Mouse (Mus musculus) stomach, postnatal 0 days (tissue): ENCODE results near the gene Camk2n2.

Source experiments
- CTCF ChIP-seq: IDR thresholded peaks from 2 replicates; pipeline ENCODE4 v1.5.1; 2016; ENCODE audit warnings: antibody characterized with exemption, low read depth, mild to moderate bottlenecking, moderate library complexity
- EP300 ChIP-seq: optimal IDR thresholded peaks from 2 replicates; pipeline ENCODE3; 2016; ENCODE audit warnings: antibody characterized with exemption

DNA sequence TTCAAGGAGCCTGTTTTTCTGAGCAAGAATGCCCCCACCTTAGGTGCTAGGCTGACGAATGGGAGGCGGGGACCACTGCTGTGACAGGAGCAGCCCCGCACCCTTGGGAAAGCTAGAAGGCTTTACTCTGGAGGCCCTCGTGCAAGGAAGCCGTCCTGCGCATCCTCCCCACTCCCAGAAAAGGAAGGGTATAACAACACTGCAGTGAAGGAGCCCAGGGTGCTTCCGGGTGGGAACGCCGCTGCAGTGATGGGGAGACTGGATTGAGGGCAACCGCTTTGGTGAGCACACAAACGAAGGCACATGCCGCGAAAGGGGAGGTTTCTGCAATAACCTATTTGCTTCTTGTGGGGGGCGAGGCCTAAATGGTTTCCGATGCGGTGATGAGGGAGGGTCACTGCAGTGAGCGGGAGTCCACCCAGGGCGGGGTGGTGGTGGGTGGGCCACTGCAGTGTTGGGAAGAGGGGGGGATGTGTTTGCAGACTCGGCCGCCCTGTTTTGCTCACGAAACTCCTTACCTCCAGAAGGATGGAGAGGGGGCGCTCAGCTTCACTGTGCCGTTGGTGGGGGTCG lies 31.6 kb downstream of the Camk2n2 start, which contains the start of gene Vwa5b2:
- TF ChIP-seq CTCF (no peak), EP300 (no peak)
